ENCODE assay signal across 16 mouse cellular contexts in the genomic region with DNA sequence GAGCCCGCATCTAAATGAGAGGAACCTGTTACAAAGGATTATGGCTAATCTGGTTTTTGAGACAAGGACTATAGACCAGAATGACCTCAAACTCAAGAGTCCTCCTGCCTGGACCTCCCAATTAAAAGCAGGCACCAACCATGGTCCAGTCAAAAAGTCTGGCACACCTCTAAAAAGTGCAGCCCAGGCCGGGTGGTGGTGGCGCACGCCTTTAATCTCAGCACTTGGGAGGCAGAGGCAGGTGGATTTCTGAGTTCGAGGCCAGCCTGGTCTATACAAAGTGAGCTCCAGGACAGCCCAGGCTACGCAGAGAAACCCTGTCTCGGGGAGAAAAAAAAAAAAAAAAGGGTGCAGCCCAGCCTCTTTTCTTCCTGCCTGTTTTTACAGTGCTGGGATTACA. TPM values are rescaled to one million over a fixed set of nuclear protein-coding genes. Genes with fewer than 3 reads are reported as not detected.
DNase-seq lines count a peak whose midpoint lies in the region; ATAC-seq and TF ChIP-seq lines count a peak whose summit lies in the region.
"Had no signal": no experiment of that assay in that cellular context is flagged by ENCODE, and none has a peak within 500 bp of the region (broad histone marks: within the 10 kb centered on the region; RNA-seq: fewer than 3 reads in every experiment).

No protein-coding gene starts in this region.

- H3K36me3 ChIP-seq in heart, postnatal 0 days (replicated peaks; ENCODE audit: control insufficient read depth, insufficient read depth, low read length): peaks cover 40% of the 10 kb centered on the region
- H3K36me3 ChIP-seq in lung, embryonic 16.5 days (ENCODE audit: control insufficient read depth, insufficient read depth, low read length): peaks cover 27% of the 10 kb centered on the region
- peaks cover 24% of the 10 kb centered on the region for H3K36me3 ChIP-seq in intestine, embryonic 15.5 days
- peaks cover 40% of the 10 kb centered on the region for H3K36me3 ChIP-seq in liver, embryonic 13.5 days

- no peak overlapping the region for H3K4me3 ChIP-seq in heart, postnatal 0 days (ENCODE audit: low read depth, low read length)
- H3K4me3 ChIP-seq in lung, embryonic 16.5 days (ENCODE audit: low read length): no peak overlapping the region
- no peak overlapping the region for H3K4me3 ChIP-seq in intestine, embryonic 15.5 days (replicated peaks)
- H3K4me3 ChIP-seq in liver, embryonic 13.5 days (replicated peaks): no peak overlapping the region
- no peak overlapping the region for H3K4me3 ChIP-seq in layer of hippocampus, adult 2 months
- H3K4me3 ChIP-seq: midbrain, embryonic 12.5 days; neural tube, embryonic 15.5 days had no signal

- 74% methylated on average over 7 of the region's 7 CpGs for WGBS in heart, postnatal 0 days
- 82% methylated on average over 7 of the region's 7 CpGs for WGBS in lung, embryonic 16.5 days
- 77% methylated on average over 7 of the region's 7 CpGs for WGBS in intestine, embryonic 15.5 days
- 58% methylated on average over 7 of the region's 7 CpGs for WGBS in liver, embryonic 13.5 days (ENCODE audit: insufficient replicate concordance)

- no peaks in the 10 kb centered on the region for H3K9me3 ChIP-seq in heart, postnatal 0 days (replicated peaks; ENCODE audit: control insufficient read depth, low read length)
- no peaks in the 10 kb centered on the region for H3K9me3 ChIP-seq in lung, embryonic 16.5 days (ENCODE audit: control insufficient read depth, low read length)
- H3K9me3 ChIP-seq in intestine, embryonic 15.5 days: no peaks in the 10 kb centered on the region
- H3K9me3 ChIP-seq in liver, embryonic 13.5 days (replicated peaks): no peaks in the 10 kb centered on the region
- H3K9me3 ChIP-seq: limb, embryonic 13.5 days; midbrain, embryonic 12.5 days; neural tube, embryonic 15.5 days had no signal

- TF ChIP-seq CTCF in heart, postnatal 0 days (IDR thresholded peaks at IDR 0.05; ENCODE audit: low read depth): no peak
- no peak for TF ChIP-seq CTCF in layer of hippocampus, adult 2 months (conservative IDR thresholded peaks at IDR 0.05)

- TF ChIP-seq EP300 in heart, postnatal 0 days (IDR thresholded peaks at IDR 0.05; ENCODE audit: low read depth): no peak

- peak overlapping the region; percentile 43 for H3K4me2 ChIP-seq in heart, postnatal 0 days (ENCODE audit: low read depth, low read length)
- H3K4me2 ChIP-seq in lung, embryonic 16.5 days (ENCODE audit: low read depth, low read length): peak overlapping the region; percentile 37; the same call in 1 of the 2 replicates
- peak overlapping the region; percentile 52 for H3K4me2 ChIP-seq in intestine, embryonic 15.5 days (replicated peaks)
- H3K4me2 ChIP-seq in liver, embryonic 13.5 days: peak overlapping the region; percentile 36

- no peaks in the 10 kb centered on the region for H3K4me1 ChIP-seq in heart, postnatal 0 days (ENCODE audit: control insufficient read depth, insufficient read depth)
- H3K4me1 ChIP-seq in lung, embryonic 16.5 days (replicated peaks; ENCODE audit: control insufficient read depth, insufficient read depth, low read length): no peaks in the 10 kb centered on the region; the same call in 1 of the 2 replicates
- peaks cover 9% of the 10 kb centered on the region; the same call in 1 of the 2 replicates for H3K4me1 ChIP-seq in intestine, embryonic 15.5 days (replicated peaks)
- H3K4me1 ChIP-seq in liver, embryonic 13.5 days (replicated peaks): peaks cover 23% of the 10 kb centered on the region

- ATAC-seq in heart, postnatal 0 days (ENCODE audit: insufficient read depth, low read depth): no peak
- ATAC-seq in lung, embryonic 16.5 days (ENCODE audit: low read depth): no peak
- ATAC-seq in intestine, embryonic 15.5 days: no peak
- no peak for ATAC-seq in liver, embryonic 13.5 days (ENCODE audit: low read depth)

- no peak overlapping the region for H3K9ac ChIP-seq in heart, postnatal 0 days (replicated peaks; ENCODE audit: low read depth, low read length)
- no peak overlapping the region for H3K9ac ChIP-seq in lung, embryonic 16.5 days (ENCODE audit: low read length)
- no peak overlapping the region for H3K9ac ChIP-seq in intestine, embryonic 15.5 days
- no peak overlapping the region for H3K9ac ChIP-seq in liver, embryonic 13.5 days
- H3K9ac ChIP-seq: midbrain, embryonic 12.5 days; neural tube, embryonic 15.5 days had no signal

- 0 out of 2 replicates have a peak, but pooled peaks cover 5% of the 10 kb centered on the region for H3K27me3 ChIP-seq in heart, postnatal 0 days (ENCODE audit: control insufficient read depth, insufficient read depth, low read length)
- H3K27me3 ChIP-seq in lung, embryonic 16.5 days (ENCODE audit: control insufficient read depth, insufficient read depth, low read depth, low read length): no peaks in the 10 kb centered on the region
- H3K27me3 ChIP-seq in intestine, embryonic 15.5 days (replicated peaks): no peaks in the 10 kb centered on the region
- no peaks in the 10 kb centered on the region for H3K27me3 ChIP-seq in liver, embryonic 13.5 days
- H3K27me3 ChIP-seq: midbrain, embryonic 12.5 days; neural tube, embryonic 15.5 days had no signal

- DNase-seq in heart, postnatal 0 days (ENCODE audit: low spot score): no peak
- DNase-seq in heart, adult 8-10 months (ENCODE audit: low spot score): no peak
- DNase-seq in lung, postnatal 36 days: no peak
- DNase-seq in liver, embryonic 13.5 days: no peak
- DNase-seq in layer of hippocampus, adult 2 months (ENCODE audit: low spot score in 2 of 2): no peak
- no peak for DNase-seq in gastrocnemius, postnatal 4 days (ENCODE audit: low spot score in 2 of 2)
- DNase-seq: right cerebral cortex, postnatal 4 days had no signal

- peak overlapping the region; percentile 22; the same call in 1 of the 2 replicates for H3K27ac ChIP-seq in heart, postnatal 0 days (ENCODE audit: low read depth)
- H3K27ac ChIP-seq in lung, embryonic 16.5 days (ENCODE audit: low read length): no peak overlapping the region
- no peak overlapping the region for H3K27ac ChIP-seq in intestine, embryonic 15.5 days
- H3K27ac ChIP-seq in liver, embryonic 13.5 days: no peak overlapping the region
- H3K27ac ChIP-seq in layer of hippocampus, adult 2 months: no peak overlapping the region
- H3K27ac ChIP-seq: limb, embryonic 13.5 days; macrophage; midbrain, embryonic 12.5 days; neural tube, embryonic 15.5 days had no signal

RNA-seq across cellular contexts. Expression of a gene that starts 0.7 kb away (rescaled TPM):
- total RNA-seq in heart, postnatal 0 days (2014; rRNA removed; ENCODE audit: low replicate concordance): 1.3 and 1.4 TPM in 2 replicates
- 0.05 and 0.10 TPM in 2 replicates for polyA plus RNA-seq in heart, postnatal 0 days (2015; fragmentation: Nextera tagmentation; extraction: Ambion mirVana)
- under 1 TPM; 0.13 to 0.22 (median 0.14) TPM for total RNA-seq in heart, adult 8-10 months (2022)
- 0.58 and 0.79 TPM in 2 replicates for polyA plus RNA-seq in lung, embryonic 16.5 days (2015; fragmentation: Nextera tagmentation; extraction: Ambion mirVana)
- polyA plus RNA-seq in intestine, embryonic 15.5 days (2015; fragmentation: Nextera tagmentation; extraction: Ambion mirVana): 1.0 and 1.1 TPM in 2 replicates
- polyA plus RNA-seq in liver, embryonic 13.5 days (2015; fragmentation: Nextera tagmentation; extraction: Ambion mirVana): 0.29 and 0.32 TPM in 2 replicates
- total RNA-seq in layer of hippocampus, adult 2 months (2021): 10 to 100 TPM; 71.1 to 76.9 TPM
- under 1 TPM; 0.26 to 0.74 TPM for total RNA-seq in gastrocnemius, postnatal 4 days (2021)
- polyA plus RNA-seq: macrophage had no signal

RNA-seq across cellular contexts. Expression of a gene that starts 15.6 kb away (rescaled TPM):
- 8.7 and 12.8 TPM in 2 replicates for total RNA-seq in heart, postnatal 0 days (2014; rRNA removed; ENCODE audit: low replicate concordance)
- 29.1 and 32.1 TPM in 2 replicates for polyA plus RNA-seq in heart, postnatal 0 days (2015; fragmentation: Nextera tagmentation; extraction: Ambion mirVana)
- 10 to 100 TPM; 10.2 to 11.5 (median 10.5) TPM for total RNA-seq in heart, adult 8-10 months (2022)
- 69.1 and 71.3 TPM in 2 replicates for polyA plus RNA-seq in lung, embryonic 16.5 days (2015; fragmentation: Nextera tagmentation; extraction: Ambion mirVana)
- 46.1 and 51.1 TPM in 2 replicates for polyA plus RNA-seq in intestine, embryonic 15.5 days (2015; fragmentation: Nextera tagmentation; extraction: Ambion mirVana)
- polyA plus RNA-seq in liver, embryonic 13.5 days (2015; fragmentation: Nextera tagmentation; extraction: Ambion mirVana): 24.4 and 26.8 TPM in 2 replicates
- 10 to 100 TPM; 41.1 to 41.5 TPM for total RNA-seq in layer of hippocampus, adult 2 months (2021)
- 10 to 100 TPM; 23.1 to 24.0 TPM for total RNA-seq in gastrocnemius, postnatal 4 days (2021)

RNA-seq across cellular contexts. Expression of a gene that starts 15.6 kb away (rescaled TPM):
- total RNA-seq in heart, postnatal 0 days (2014; rRNA removed; ENCODE audit: low replicate concordance): 14.0 and 15.5 TPM in 2 replicates
- 16.7 and 18.5 TPM in 2 replicates for polyA plus RNA-seq in heart, postnatal 0 days (2015; fragmentation: Nextera tagmentation; extraction: Ambion mirVana)
- total RNA-seq in heart, adult 8-10 months (2022): 1 to 10 TPM; 5.9 to 8.1 (median 7.0) TPM
- polyA plus RNA-seq in lung, embryonic 16.5 days (2015; fragmentation: Nextera tagmentation; extraction: Ambion mirVana): 15.2 and 17.6 TPM in 2 replicates
- polyA plus RNA-seq in intestine, embryonic 15.5 days (2015; fragmentation: Nextera tagmentation; extraction: Ambion mirVana): 12.7 and 13.4 TPM in 2 replicates
- polyA plus RNA-seq in liver, embryonic 13.5 days (2015; fragmentation: Nextera tagmentation; extraction: Ambion mirVana): 8.5 and 8.6 TPM in 2 replicates
- 10 to 100 TPM; 32.7 to 35.4 TPM for total RNA-seq in layer of hippocampus, adult 2 months (2021)
- total RNA-seq in gastrocnemius, postnatal 4 days (2021): 1 to 10 TPM; 7.4 to 7.5 TPM

RNA-seq across cellular contexts. Expression of a gene that starts 22.1 kb away (rescaled TPM):
- total RNA-seq in heart, postnatal 0 days (2014; rRNA removed; ENCODE audit: low replicate concordance): not detected in 2 replicates
- polyA plus RNA-seq in heart, postnatal 0 days (2015; fragmentation: Nextera tagmentation; extraction: Ambion mirVana): not detected in 2 replicates
- total RNA-seq in heart, adult 8-10 months (2022): not detected
- 0.19 TPM in 1 of 2 replicates, not detected in the other for polyA plus RNA-seq in lung, embryonic 16.5 days (2015; fragmentation: Nextera tagmentation; extraction: Ambion mirVana)
- polyA plus RNA-seq in intestine, embryonic 15.5 days (2015; fragmentation: Nextera tagmentation; extraction: Ambion mirVana): 0.13 TPM in 1 of 2 replicates, not detected in the other
- polyA plus RNA-seq in liver, embryonic 13.5 days (2015; fragmentation: Nextera tagmentation; extraction: Ambion mirVana): not detected in 2 replicates
- under 1 TPM in 1 of 2 experiments, not detected in 1; 0.84 TPM for total RNA-seq in layer of hippocampus, adult 2 months (2021)
- not detected for total RNA-seq in gastrocnemius, postnatal 4 days (2021)
- total RNA-seq: adrenal gland, postnatal 4 days; gastrocnemius, postnatal 10 days had no signal
- polyA plus RNA-seq: activated CD4-positive, CD25-positive, alpha-beta regulatory T cell, adult 4 months; limb, embryonic 13.5 days; macrophage had no signal

RNA-seq across cellular contexts. Expression of a gene that starts 22.7 kb away (rescaled TPM):
- total RNA-seq in heart, postnatal 0 days (2014; rRNA removed; ENCODE audit: low replicate concordance): 1.1 and 11.1 TPM in 2 replicates
- 4.0 and 5.9 TPM in 2 replicates for polyA plus RNA-seq in heart, postnatal 0 days (2015; fragmentation: Nextera tagmentation; extraction: Ambion mirVana)
- total RNA-seq in heart, adult 8-10 months (2022): 1 to 10 TPM; 1.2 to 2.7 (median 2.3) TPM
- 23.0 and 27.0 TPM in 2 replicates for polyA plus RNA-seq in lung, embryonic 16.5 days (2015; fragmentation: Nextera tagmentation; extraction: Ambion mirVana)
- polyA plus RNA-seq in intestine, embryonic 15.5 days (2015; fragmentation: Nextera tagmentation; extraction: Ambion mirVana): 15.8 and 17.3 TPM in 2 replicates
- 8.6 and 8.8 TPM in 2 replicates for polyA plus RNA-seq in liver, embryonic 13.5 days (2015; fragmentation: Nextera tagmentation; extraction: Ambion mirVana)
- 10 to 100 TPM in 1 of 2 experiments, 1 to 10 TPM in 1; 8.1 to 10.8 TPM for total RNA-seq in layer of hippocampus, adult 2 months (2021)
- total RNA-seq in gastrocnemius, postnatal 4 days (2021): 1 to 10 TPM; 4.4 to 5.1 TPM

Comparison
In these comparisons a context has a peak if more than half of its experiments do, and no peak if none do; other contexts are left out.
1. RNA of a gene that starts 0.7 kb away (total RNA-seq): 71.1 to 76.9 TPM in layer of hippocampus, adult 2 months; 1.3 to 1.4 TPM in heart, postnatal 0 days, 0.26 to 0.74 TPM in gastrocnemius, postnatal 4 days and 0.13 to 0.22 TPM in heart, adult 8-10 months; every median in the first group is over 10 times any median in the second.
2. Peak in every context shown above with its lines, with median percentiles within 50 percentile points of each other: H3K4me2 ChIP-seq.